Mouse (Mus musculus) kidney, adult 2 months (tissue): ENCODE results near the gene Arhgap10. TPM values are rescaled to one million over a fixed set of nuclear protein-coding genes. Genes with fewer than 3 reads are reported as not detected.

Source experiments
- DNase-seq: peaks from one replicate; pipeline ENCODE4 v3.0.0; 2021
- H3K27ac ChIP-seq: fragments of 200-500 bp; 2 replicates; pipeline ENCODE4 v1.5.1; 2012; ENCODE audit warnings: low read depth, low read length, control low read depth, inconsistent platforms; ENCODE audit not compliant: insufficient read depth
- H3K27me3 ChIP-seq: fragments of 200-500 bp; replicated peaks from 2 replicates; pipeline ENCODE4 v1.6.1; 2012; ENCODE audit warnings: mild to moderate bottlenecking, moderate library complexity, low read length, inconsistent platforms; ENCODE audit not compliant: control insufficient read depth, insufficient read depth
- H3K36me3 ChIP-seq: fragments of 200-500 bp; 2 replicates; pipeline ENCODE4 v1.6.1; 2012; ENCODE audit warnings: mild to moderate bottlenecking, moderate library complexity, low read length, inconsistent platforms; ENCODE audit not compliant: control insufficient read depth, insufficient read depth
- H3K4me1 ChIP-seq: fragments of 200-500 bp; 2 replicates; pipeline ENCODE4 v1.6.1; 2011; ENCODE audit warnings: low read length; ENCODE audit not compliant: control insufficient read depth, insufficient read depth
- H3K4me3 ChIP-seq: fragments of 200-500 bp; 2 replicates; pipeline ENCODE4 v1.5.1; 2011; ENCODE audit warnings: mild to moderate bottlenecking, low read depth, low read length, control low read depth; ENCODE audit not compliant: insufficient read depth
- CTCF ChIP-seq: fragments of 200-500 bp; conservative IDR thresholded peaks from 2 replicates; pipeline ENCODE4 v1.5.1; 2011; ENCODE audit warnings: low read depth, mild to moderate bottlenecking, control low read depth, low read length, moderate library complexity, mixed read lengths; ENCODE audit not compliant: insufficient read depth, insufficient read length
- POLR2A ChIP-seq: fragments of 200-500 bp; IDR thresholded peaks from one replicate; pipeline ENCODE4 v1.6.1; 2011; ENCODE audit warnings: low read depth, low read length, control low read depth
- WGBS: fragments of 180-500 bp; shearing (Covaris S2); methylation state at CpG from one replicate; pipeline ENCODE4 v1.1.7; 2018; 5-methylcytosine and 5-hydroxymethylcytosine counted together
- polyA plus RNA-seq: library from polyadenylated mRNA; depleted of rRNA; stranded (reverse); fragments of >200 nt; gene quantifications from 2 replicates; pipeline ENCODE4 v1.2.3, GENCODE M21; 2012

Gene Arhgap10
- polyA plus RNA-seq, 1 experiment = 28.0 TPM

DNA sequence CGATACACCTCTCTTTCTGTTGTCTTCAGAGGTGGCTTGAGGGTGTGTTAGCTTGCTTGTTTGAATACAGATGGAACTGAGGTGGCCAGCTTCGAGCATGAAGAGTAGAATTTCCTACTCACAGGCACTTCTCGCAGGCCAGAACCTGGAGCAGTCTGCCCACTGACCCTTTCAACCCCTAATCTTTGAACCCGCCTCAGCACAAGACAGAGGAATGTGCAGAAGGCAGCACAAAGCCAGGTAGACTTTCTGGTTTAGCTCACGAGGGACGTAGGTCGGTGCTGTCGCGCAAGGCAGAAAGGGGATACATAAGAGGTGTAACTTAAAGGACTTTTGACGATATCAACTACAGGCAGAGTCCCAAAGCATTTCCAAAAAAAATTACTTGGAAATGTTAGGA, 908 bp downstream of the Arhgap10 start:
- DNase-seq = peak; percentile 89
- Histone ChIP-seq H3K27me3 (no peaks in the 10 kb centered on the region), H3K27ac (peak overlapping the region; percentile 81), H3K4me1 (peaks cover 4% of the 10 kb centered on the region; the same call in 1 of the 2 replicates), H3K4me3 (peak overlapping the region; percentile 68), H3K36me3 (no peaks in the 10 kb centered on the region)
- 10% methylated on average over 10 of the region's 10 CpGs for WGBS
- no peak for TF ChIP-seq POLR2A
- TF ChIP-seq CTCF = no peak

DNA sequence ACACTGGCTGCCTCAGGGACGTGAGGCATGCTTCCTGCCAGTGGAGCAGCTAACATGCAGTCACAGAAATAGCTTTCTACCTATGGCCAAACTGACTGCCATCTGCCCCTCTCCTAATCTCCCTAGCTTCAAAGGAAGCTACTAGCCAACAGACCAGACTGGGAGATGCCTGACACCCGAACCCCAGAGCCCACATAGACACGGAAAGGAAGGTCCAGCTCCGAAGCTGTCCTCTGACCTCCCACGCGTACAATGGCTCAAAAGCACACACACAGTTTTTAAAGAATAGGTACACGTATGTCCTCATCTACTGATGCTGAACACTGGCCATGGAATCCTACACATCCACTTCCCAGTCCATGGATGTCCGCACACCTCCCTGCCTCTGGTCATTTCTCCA, 2.0 kb downstream of the Arhgap10 start:
- H3K4me1 ChIP-seq = peaks cover 4% of the 10 kb centered on the region; the same call in 1 of the 2 replicates
- H3K27ac ChIP-seq = no peak overlapping the region
- TF ChIP-seq POLR2A (no peak), CTCF (no peak)
- no peak for DNase-seq
- WGBS = 53% methylated on average over 8 of the region's 8 CpGs
- H3K27me3 ChIP-seq = no peaks in the 10 kb centered on the region
- H3K4me3 ChIP-seq = peak overlapping the region; percentile 33
- no peaks in the 10 kb centered on the region for H3K36me3 ChIP-seq

DNA sequence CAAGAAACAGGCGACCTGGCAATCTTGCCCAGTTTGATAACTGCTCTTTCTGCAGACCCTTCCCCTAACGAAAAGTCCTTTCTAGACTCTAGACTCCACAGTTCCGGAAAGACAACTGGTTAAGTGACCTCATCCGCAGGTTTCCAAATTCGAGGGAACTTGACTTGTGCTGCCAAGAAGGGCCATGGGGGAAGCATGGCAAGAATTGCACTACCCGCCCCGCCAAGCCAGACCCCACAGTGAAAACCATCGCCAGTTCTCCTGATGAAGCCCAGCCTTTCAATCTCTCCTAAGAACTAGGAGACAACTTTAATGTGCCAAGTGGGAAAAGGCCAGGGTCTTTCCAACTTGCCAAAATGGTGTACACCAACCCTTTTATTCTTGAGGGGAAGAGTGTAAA, 2.6 kb downstream of the Arhgap10 start:
- no peak overlapping the region for H3K27ac ChIP-seq
- WGBS = 86% methylated on average over 8 of the region's 8 CpGs
- TF ChIP-seq CTCF = no peak
- TF ChIP-seq POLR2A = no peak
- no peaks in the 10 kb centered on the region for H3K36me3 ChIP-seq
- no peaks in the 10 kb centered on the region for H3K27me3 ChIP-seq
- DNase-seq = no peak
- no peak overlapping the region for H3K4me3 ChIP-seq
- H3K4me1 ChIP-seq = peaks cover 7% of the 10 kb centered on the region; the same call in 1 of the 2 replicates

DNA sequence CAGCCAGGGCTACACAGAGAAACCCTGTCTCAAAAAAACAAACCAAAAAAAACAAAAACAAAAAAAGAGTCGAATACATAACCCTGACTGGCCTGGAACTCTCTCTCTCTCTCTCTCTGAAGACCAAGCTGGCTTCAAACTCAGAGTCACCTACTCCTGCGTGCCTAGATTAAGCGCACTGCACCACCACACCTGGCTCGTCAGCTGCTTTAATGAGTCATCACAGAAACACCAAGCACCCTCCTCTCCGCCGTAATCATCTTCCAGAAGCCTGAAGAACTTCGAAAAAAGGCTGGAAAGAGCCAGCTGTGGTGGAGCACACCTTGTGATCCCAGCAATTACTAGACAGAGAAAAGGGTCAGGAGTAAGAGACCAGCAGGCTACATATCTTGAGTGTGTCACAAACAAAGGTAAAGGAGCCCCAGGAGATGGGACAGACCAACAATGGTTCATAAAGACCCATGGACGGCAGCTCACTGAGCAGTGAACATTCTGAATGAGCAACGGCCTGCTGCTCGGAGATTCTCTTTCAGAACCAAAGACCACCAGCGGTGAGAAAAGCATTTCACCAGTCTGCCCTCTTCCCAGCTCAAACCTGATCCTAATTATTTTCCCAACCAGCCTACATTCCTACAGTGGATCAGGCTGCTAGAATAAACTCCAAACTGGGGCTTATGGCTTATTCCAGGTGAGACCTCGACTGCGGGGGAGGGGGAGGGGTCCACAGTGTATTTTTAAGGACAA, 5.8 kb downstream of the Arhgap10 start:
- H3K27me3 ChIP-seq = no peaks in the 10 kb centered on the region
- H3K36me3 ChIP-seq = no peaks in the 10 kb centered on the region
- 49% methylated on average over 13 of the region's 13 CpGs for WGBS
- TF ChIP-seq CTCF (no peak), POLR2A (no peak)
- H3K27ac ChIP-seq = no peak overlapping the region
- H3K4me1 ChIP-seq = peaks cover 22% of the 10 kb centered on the region; the same call in 1 of the 2 replicates
- DNase-seq = no peak
- H3K4me3 ChIP-seq = no peak overlapping the region

DNA sequence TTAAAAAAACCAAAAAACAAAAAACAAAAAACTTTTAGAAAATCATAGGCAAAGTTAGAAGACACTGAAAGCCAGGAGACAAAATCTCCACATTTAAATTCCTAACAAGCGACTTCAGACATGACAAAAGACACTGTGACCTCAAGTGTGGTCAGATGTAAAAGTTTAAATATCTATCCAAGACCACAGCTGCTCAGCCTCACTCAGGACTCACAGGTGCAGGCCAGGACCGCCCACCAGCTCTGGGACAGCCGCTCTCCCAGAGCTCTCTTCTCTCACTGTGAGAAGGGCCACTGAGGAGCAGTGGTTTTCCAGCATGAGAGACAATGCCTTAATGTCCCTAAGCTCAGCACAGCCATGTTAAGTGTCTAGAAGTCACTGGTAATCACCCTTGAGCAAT, 7.3 kb downstream of the Arhgap10 start:
- peaks cover 22% of the 10 kb centered on the region; the same call in 1 of the 2 replicates for H3K4me1 ChIP-seq
- no peak for DNase-seq
- TF ChIP-seq POLR2A (no peak), CTCF (no peak)
- WGBS = 84% methylated on average over 3 of the region's 3 CpGs
- no peak overlapping the region for H3K4me3 ChIP-seq
- no peaks in the 10 kb centered on the region for H3K27me3 ChIP-seq
- no peak overlapping the region for H3K27ac ChIP-seq
- H3K36me3 ChIP-seq = no peaks in the 10 kb centered on the region

DNA sequence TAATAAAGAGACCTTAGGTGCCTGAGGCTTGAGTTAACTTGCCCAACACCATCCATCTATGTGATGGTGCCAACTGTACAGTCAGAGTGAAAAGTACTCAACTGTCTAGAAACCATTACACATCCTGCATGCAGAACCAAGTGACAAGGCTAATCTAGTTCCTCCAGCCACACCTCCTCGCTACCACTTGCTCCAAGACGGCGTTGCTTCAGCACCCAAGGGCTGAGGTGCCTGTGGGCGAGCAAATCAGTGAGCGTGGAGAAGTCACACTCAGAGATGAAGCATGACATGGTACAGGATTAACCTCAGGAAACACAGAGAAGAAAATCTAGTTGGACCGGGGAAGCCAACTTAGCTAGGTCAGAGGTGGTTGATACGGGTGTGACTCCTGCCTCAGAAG, 8.7 kb downstream of the Arhgap10 start:
- Histone ChIP-seq H3K4me3 (no peak overlapping the region), H3K4me1 (peaks cover 22% of the 10 kb centered on the region; the same call in 1 of the 2 replicates), H3K27me3 (no peaks in the 10 kb centered on the region), H3K36me3 (no peaks in the 10 kb centered on the region), H3K27ac (no peak overlapping the region)
- WGBS = 58% methylated on average over 7 of the region's 7 CpGs
- DNase-seq = no peak
- TF ChIP-seq CTCF (no peak), POLR2A (no peak)

DNA sequence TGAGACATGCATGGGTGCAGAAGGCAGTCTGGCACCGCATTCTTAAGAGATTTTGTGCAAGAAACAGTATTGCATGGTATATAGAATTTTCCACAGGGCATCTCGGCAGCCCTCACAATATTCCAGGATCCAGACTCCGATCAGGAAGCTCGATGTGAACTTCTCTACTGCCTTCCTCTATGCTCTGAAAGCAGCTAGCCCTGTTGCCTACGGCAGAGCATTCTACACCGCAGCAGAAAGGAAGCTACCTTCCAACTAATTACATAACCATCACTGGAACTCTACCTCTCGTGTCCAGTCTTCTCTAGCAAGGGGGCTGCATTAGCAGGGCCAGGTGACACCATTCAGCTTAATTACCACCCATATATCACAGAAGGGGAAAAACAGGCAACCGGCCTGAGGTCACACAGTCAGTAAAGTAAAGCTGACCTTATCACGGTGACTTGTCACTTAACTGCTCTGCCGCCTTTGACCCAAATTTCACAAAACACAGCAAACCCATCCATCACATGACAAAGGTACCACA, 10.2 kb downstream of the Arhgap10 start:
- H3K4me1 ChIP-seq = peaks cover 22% of the 10 kb centered on the region; the same call in 1 of the 2 replicates
- 40% methylated on average over 10 of the region's 10 CpGs for WGBS
- no peak overlapping the region for H3K4me3 ChIP-seq
- DNase-seq = no peak
- no peaks in the 10 kb centered on the region for H3K27me3 ChIP-seq
- TF ChIP-seq POLR2A = no peak
- TF ChIP-seq CTCF = no peak
- H3K36me3 ChIP-seq = no peaks in the 10 kb centered on the region
- H3K27ac ChIP-seq = no peak overlapping the region

DNA sequence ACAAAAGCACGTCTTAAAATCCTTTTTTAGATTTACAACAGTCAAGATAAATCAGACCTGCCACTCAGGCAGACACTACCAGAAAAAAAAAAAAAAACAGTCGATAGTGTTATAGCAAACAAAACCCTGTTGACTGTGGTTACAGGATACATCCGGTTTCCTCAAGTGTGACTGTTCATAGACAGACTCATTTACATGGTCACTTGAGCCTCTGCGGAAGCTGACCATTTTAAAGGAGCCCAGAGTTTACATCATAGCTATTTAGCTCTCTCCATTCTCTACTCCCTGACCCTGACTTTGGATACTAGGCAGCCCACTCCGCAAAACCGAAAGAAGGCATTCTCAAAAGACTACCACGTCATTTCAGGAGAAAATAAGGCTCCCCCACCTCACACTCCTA, 11.2 kb downstream of the Arhgap10 start:
- 33% methylated on average over 7 of the region's 7 CpGs for WGBS
- DNase-seq = no peak
- H3K27ac ChIP-seq = peak overlapping the region; percentile 22; the same call in 1 of the 2 replicates

More for the DNA sequence above, 11.2 kb downstream of the Arhgap10 start:
- Histone ChIP-seq H3K4me1 (peaks cover 23% of the 10 kb centered on the region; the same call in 1 of the 2 replicates), H3K36me3 (no peaks in the 10 kb centered on the region), H3K4me3 (no peak overlapping the region), H3K27me3 (no peaks in the 10 kb centered on the region)
- TF ChIP-seq POLR2A (no peak), CTCF (no peak)
